Mouse (Mus musculus) heart, postnatal 25 days (tissue): ENCODE measurements around the gene Cdk8. TPM values are rescaled to one million over a fixed set of nuclear protein-coding genes. Genes with fewer than 3 reads are reported as not detected.

ENCODE experiments used
- DNase-seq: peaks from one replicate; pipeline ENCODE4 v3.0.0; 2022; ENCODE audit warnings: low spot score
- intact Hi-C: fragments of 180-260 bp; cut with DNase I; formaldehyde crosslinking; loops from one replicate; pipeline ENCODE4 v1.15.1; 2025
- total RNA-seq, 2 experiments: library from RNA; stranded (reverse); gene quantifications; 2 replicates each; pipeline ENCODE4 v1.2.3; 2021

The Cdk8 gene
- total RNA-seq, 2 experiments from 2014 or later: 15.5 to 18.9 TPM

DNA sequence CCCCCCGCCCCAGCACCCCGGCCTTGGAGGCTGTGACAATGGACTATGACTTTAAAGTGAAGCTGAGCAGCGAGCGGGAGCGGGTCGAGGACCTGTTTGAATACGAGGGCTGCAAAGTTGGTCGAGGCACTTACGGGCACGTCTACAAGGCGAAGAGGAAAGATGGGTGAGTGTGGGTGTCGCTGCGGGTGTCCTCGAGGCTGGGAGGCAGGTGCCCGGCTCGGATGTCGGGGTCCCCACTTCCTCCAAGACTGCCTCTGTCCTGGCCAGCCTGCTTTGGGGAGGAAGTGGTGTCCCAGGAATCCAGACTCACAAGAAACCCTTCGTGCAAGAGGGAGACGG, 596 bp downstream of the Cdk8 start:
- no peak for DNase-seq
- intact Hi-C loops: loop anchor here (1.0 to 5.0 kb wide), 2 partner anchors 10 to 51 kb away; partner anchors contain the start of gene Rnf6

DNA sequence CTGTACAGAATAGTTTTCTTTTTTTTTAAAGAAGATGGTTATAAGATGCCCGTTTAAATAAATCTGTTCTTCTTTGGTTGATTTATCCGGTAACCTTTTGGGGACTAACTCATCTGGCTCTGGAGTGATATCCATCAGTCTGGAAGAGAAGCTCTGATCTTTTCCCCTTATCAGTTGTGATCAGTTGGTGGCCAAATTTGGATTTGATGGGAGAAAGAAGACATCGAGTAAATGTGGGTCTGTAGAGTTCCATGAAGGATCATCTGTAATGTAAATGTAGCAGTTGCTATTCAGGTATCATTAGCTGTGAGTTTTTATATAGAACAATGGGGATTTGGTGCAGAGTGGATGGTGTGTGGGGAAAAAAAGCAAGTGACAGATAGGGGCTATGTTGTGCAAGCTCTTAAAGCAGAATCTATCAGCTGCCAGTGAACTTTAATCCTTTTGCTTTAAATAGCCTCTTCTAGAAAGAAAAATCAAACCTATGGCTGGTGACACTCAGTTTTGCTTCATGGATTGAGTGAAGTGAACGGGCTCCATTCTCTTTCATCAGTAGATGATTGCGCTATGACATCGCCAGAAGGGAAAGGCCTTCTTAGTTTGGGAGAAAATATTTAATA, 1.1 kb downstream of the Cdk8 start:
- DNase-seq: no peak
- intact Hi-C loops: loop anchor here (5.0 kb wide), 1 partner anchor 50 kb away; no protein-coding TSS in a partner anchor

GRCm38 (mm10) chr5:146232816-146233215, 1.8 kb downstream of the Cdk8 start:
- no peak for DNase-seq
- intact Hi-C loops: loop anchor here (5.0 kb wide), 1 partner anchor 49 kb away; no protein-coding TSS in a partner anchor

- intact Hi-C loops: loop anchor here (5.0 kb wide), 1 partner anchor 48 kb away; no protein-coding TSS in a partner anchor
- no peak for DNase-seq
These were observed 3.3 kb downstream of the Cdk8 start for GRCm38 (mm10) chr5:146234336-146234735.

DNA sequence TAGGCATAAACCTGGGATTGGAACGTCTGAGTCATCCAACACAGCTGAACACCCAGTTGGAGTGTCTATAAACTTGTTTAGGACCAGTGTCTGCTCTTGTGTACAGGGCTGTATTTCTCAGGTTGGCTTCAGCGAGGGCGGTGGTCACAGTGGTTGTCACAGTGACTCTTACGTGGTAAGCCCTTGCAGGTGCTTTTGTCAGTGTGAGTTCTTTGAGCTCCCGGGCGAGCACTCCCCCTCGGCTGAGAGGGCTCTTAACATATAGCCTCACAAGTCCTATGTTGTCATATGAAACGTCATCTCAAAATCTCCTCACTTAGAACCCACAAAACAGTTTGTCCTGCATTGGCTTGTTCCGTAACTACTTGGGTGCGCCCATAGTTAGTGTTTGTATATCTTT, 7.2 kb downstream of the Cdk8 start:
- DNase-seq: no peak
- intact Hi-C loops: no loop called here

DNA sequence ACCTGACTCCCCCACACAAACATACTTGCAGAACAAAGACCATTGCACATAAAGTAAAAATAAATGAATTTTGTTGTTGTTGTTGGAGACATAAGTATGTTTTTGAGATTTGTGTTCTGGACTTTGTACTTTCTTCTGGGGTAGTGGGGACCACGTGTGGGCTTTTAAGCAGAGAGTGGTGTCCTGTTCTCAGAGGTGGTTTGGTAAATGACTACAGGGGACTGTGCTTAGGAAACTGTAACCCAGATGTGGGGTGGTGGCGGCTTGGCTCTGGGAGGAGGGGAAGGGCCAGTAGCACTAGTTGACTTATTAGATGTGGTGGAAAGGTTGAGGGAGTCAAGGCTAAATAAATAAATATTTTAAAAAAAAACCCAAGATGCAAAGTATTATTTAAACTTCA, 9.7 kb downstream of the Cdk8 start:
- intact Hi-C loops: no loop called here
- no peak for DNase-seq

DNA sequence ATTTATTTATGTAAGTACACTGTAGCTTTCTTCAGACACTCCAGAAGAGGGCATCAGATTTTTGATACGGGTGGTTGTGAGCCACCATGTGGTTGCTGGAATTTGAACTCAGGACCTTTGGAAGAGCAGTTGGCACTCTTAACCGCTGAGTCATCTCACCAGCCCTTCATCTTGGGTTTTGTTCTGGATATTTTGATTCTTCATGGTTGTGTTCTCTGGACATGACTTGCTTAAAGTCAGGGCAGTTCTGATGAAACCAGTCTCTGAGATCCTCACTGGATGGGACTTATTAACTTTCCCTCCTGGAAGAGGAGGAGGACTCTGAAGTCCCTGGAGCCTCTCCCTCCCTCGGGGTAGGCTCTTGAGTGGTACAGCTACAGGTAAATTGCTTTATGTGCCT, 10.2 kb downstream of the Cdk8 start:
- intact Hi-C loops: no loop called here
- DNase-seq: no peak

DNA sequence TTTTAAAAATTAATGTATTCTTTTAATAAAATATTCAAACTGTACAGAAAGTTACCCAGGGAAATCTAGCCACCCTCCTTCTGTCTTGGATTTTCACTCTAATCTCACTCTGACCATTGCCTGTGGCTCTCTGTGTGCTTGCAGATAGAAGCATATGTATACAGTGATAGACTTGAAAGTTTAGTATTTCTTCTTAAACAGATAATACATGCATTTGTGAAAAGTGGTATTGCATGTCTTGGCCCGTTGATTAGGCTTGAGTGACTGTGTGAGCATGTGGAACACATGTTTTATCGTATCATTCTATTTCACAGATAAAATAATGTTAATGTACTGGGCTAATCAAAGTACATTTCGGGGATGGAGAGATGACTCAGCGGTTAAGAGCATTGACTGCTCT, 14.2 kb downstream of the Cdk8 start:
- intact Hi-C loops: no loop called here
- no peak for DNase-seq

- intact Hi-C loops: no loop called here
- no peak for DNase-seq
These were observed 14.8 kb downstream of the Cdk8 start for GRCm38 (mm10) chr5:146245646-146246370.

DNA sequence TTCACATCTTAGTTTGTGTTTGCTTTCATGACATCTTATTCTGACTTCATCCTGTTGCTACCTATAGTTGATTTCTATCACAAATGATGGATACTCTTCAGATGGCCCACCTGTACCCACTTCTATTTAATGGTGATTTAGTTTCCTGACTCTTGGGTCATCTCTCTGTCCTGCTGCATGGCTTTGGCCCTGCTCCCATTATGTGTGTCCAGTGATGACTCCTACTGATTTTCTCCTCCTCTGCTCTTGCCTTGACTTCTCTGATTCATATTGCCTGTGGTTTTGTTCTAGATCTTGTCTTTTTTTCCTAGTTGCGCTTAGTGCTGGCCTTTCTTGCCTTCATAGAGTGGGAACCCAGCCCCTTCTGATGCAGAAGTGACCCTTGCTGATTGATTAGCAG, 15.4 kb downstream of the Cdk8 start:
- intact Hi-C loops: no loop called here
- no peak for DNase-seq

GRCm38 (mm10) chr5:146247709-146248108, 16.7 kb downstream of the Cdk8 start:
- intact Hi-C loops: no loop called here
- DNase-seq: no peak

DNA sequence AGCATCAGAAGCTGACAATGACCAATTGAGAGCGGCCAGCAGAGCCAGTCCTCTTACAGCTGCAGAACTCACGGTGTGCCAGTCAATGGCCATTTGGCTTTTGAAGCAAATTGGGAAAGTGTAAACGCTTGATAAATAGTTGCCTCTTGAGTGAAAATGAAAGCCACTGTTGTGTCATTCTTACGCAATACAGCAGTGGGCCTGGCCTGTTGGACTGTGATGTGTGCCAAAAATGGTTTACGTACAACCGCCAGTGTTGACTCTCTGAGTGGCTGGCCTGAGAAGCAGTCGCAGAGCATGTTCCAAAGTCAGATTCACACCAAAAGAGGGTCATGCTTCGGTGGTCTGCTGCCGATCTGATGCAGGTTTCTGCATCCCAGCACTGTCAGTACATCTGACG, 17.7 kb downstream of the Cdk8 start:
- DNase-seq: peak; percentile 4
- intact Hi-C loops: no loop called here

GRCm38 (mm10) chr5:146250369-146251075, 19.5 kb downstream of the Cdk8 start:
- intact Hi-C loops: no loop called here
- DNase-seq: no peak

DNA sequence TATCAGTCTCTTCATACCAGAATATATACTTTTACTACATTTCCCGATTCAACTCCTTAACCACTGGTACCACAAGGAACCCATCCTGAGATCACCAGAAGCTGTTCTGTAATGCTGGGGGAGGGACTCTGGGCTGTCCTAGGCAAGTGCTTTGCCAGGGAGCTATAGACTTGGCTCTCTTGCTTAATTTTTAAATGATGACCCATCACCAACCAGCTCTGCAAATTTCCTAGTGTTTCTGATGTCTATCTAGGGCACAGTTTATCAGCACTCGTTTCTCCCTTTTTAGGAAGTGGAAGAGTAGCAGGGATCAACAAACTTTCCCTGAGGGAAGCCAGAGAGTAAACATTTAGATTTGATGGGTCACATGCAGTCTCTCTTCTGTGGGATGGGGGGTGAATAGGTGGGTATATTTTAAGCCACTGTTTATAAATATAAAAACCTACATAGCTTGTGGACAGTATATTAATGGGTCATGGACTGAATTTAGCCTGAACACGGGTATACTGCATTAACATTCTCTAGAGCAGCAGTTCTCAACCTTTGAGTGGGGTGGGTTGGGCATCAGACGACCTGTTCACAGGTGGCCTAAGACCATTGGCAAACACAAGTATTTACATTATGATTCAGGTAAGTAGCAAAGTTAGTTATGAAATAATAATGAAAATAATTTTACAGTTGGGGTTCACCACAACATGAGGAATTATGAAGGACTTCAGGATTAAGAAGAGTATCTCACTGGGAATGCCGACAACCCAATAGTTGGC, 20.8 kb downstream of the Cdk8 start:
- intact Hi-C loops: no loop called here
- DNase-seq: no peak

GRCm38 (mm10) chr5:146253644-146254043, 22.6 kb downstream of the Cdk8 start:
- intact Hi-C loops: no loop called here
- DNase-seq: no peak

GRCm38 (mm10) chr5:146260003-146260402, 29.0 kb downstream of the Cdk8 start:
- intact Hi-C loops: no loop called here
- no peak for DNase-seq

DNA sequence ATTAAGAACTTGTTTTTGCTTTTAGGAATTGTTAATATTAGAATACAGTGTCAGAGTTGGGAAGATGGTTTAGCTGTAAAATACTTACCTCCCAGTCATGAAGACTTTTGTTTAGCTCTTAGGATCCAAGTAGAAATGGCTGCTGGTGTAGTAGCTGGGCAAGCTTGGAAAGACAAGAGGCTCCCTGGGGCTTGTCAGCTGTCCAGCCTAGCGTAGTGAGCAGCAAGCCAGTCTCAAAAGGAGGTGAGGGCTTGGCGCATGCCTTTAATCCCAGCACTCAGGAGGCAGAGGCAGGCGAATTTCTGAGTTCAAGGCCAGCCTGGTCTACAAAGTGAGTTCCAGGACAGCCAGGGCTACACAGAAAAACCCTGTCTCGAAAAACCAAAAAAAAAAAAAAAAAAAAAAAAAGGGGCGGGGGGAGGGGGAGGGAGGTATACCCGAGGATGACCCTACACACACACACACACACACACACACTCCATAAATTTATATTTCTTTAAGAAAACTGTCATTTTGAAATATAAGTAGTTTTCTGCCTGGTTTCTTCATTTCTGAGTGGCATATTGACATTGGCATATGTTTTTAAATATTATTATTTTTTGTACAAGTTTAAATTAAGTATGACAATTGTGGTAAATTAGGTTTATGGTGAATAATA, 35.0 kb downstream of the Cdk8 start:
- intact Hi-C loops: no loop called here
- DNase-seq: no peak

GRCm38 (mm10) chr5:146267776-146268175, 36.7 kb downstream of the Cdk8 start:
- intact Hi-C loops: no loop called here
- DNase-seq: no peak

- intact Hi-C loops: no loop called here
These were observed 39.6 kb downstream of the Cdk8 start for GRCm38 (mm10) chr5:146270593-146270992.

DNA sequence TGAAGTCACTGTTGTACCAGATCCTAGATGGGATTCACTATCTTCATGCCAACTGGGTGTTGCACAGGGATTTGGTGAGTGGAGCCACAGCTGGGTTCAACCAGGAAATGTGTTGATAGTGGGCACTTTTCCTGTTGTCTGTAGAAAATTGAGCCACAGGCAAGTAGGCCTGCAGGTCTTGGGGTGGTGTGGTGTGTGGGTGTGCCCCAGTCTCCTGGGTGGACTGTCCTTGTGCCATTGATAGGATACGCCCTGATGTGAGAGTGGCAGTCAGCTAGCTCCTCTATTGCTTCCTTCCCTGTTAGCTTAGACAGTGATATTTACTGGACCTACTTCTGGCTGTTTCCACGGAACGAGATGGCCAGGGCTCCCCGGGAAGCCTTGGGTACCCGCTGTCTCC, 40.6 kb downstream of the Cdk8 start:
- intact Hi-C loops: no loop called here
- DNase-seq: no peak

More at GRCm38 (mm10) chr5:146270593-146270992, 39.6 kb downstream of the Cdk8 start:
- DNase-seq: no peak
